Mouse (Mus musculus) midbrain, embryonic 14.5 days (tissue): ENCODE measurements around the gene Sult4a1. TPM values are rescaled to one million over a fixed set of nuclear protein-coding genes. Genes with fewer than 3 reads are reported as not detected.

Experiments
- ATAC-seq: fragments of 200-750 bp; cut with Nextera tagmentation; 2 replicates; pipeline ENCODE4 v1.8.0; 2017; ENCODE audit warnings: moderate number of reproducible peaks, moderate library complexity; ENCODE audit not compliant: low FRiP score, low TSS enrichment
- DNase-seq: peaks from one replicate; pipeline ENCODE4 v3.0.0-alpha.2; 2015
- H3K27ac ChIP-seq: fragments of 300-500 bp; sonication (generic); replicated peaks from 2 replicates; pipeline ENCODE4 v1.5.1; 2014; ENCODE audit warnings: mild to moderate bottlenecking, low read depth, low read length, moderate library complexity
- H3K27me3 ChIP-seq: fragments of 300-500 bp; sonication (generic); 2 replicates; pipeline ENCODE4 v1.6.1; 2014; ENCODE audit warnings: low read length, control low read depth, mixed read lengths; ENCODE audit not compliant: control insufficient read depth, insufficient read depth
- H3K36me3 ChIP-seq: fragments of 300-500 bp; sonication (generic); 2 replicates; pipeline ENCODE4 v1.6.1; 2014; ENCODE audit warnings: low read length, control low read depth; ENCODE audit not compliant: control insufficient read depth, insufficient read depth
- H3K4me1 ChIP-seq: fragments of 300-500 bp; sonication (generic); 2 replicates; pipeline ENCODE4 v1.6.1; 2014; ENCODE audit warnings: mild to moderate bottlenecking, antibody characterized with exemption, low read length, control low read depth; ENCODE audit not compliant: control insufficient read depth, insufficient read depth
- H3K4me2 ChIP-seq: fragments of 300-500 bp; sonication (generic); 2 replicates; pipeline ENCODE4 v1.6.1; 2014; ENCODE audit warnings: mild to moderate bottlenecking, low read length, moderate library complexity
- H3K4me3 ChIP-seq: fragments of 300-500 bp; sonication (generic); replicated peaks from 2 replicates; pipeline ENCODE4 v1.5.1; 2014; ENCODE audit warnings: low read depth, low read length
- H3K9ac ChIP-seq: fragments of 300-500 bp; sonication (generic); replicated peaks from 2 replicates; pipeline ENCODE4 v1.6.1; 2014; ENCODE audit warnings: mild to moderate bottlenecking, low read length, moderate library complexity
- H3K9me3 ChIP-seq: fragments of 300-500 bp; sonication (generic); 2 replicates; pipeline ENCODE4 v1.6.1; 2016; ENCODE audit warnings: low read length, control low read depth, mixed read lengths; ENCODE audit not compliant: control insufficient read depth
- WGBS: fragments of 180-500 bp; shearing (Covaris S2); extraction: QIAGEN DNeasy Blood & Tissue Kit; methylation state at CpG from one replicate; pipeline ENCODE4 v1.1.7; 2014; 5-methylcytosine and 5-hydroxymethylcytosine counted together
- polyA plus RNA-seq: library from polyadenylated mRNA; unstranded; fragments of >200 nt; fragmentation: Nextera tagmentation; extraction: Ambion mirVana; gene quantifications from 2 replicates; pipeline ENCODE4 v1.2.1, GENCODE M21; 2014

The Sult4a1 gene
- polyA plus RNA-seq, 1 experiment from 2014 or later = 42.5 TPM

DNA sequence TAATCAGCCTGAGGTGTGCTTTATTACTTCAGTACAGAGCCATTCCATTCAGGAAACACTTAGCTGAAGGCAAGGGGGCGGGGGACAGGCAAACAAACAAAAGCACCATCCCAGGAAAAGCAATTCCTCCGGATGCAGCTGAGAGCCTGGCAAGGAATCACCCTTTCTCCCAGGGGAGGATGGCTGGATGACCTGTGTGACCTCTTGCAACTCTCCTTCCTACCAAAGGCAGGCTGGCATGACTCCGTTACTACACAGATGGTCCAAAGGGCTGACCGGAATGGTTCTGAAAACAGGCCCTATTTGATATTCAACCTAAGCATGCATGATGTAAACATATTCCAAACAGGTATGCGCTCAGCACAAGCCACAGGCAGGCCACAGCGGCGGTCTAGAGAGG, 56.0 kb downstream of the Sult4a1 start:
- 68% methylated on average over 7 of the region's 7 CpGs for WGBS
- ATAC-seq (no peak), DNase-seq (no peak)
- H3K9ac ChIP-seq = no peak overlapping the region
- no peak overlapping the region for H3K27ac ChIP-seq
- H3K9me3 ChIP-seq = no peaks in the 10 kb centered on the region
- H3K4me2 ChIP-seq = no peak overlapping the region
- no peaks in the 10 kb centered on the region for H3K4me1 ChIP-seq
- no peak overlapping the region for H3K4me3 ChIP-seq
- no peaks in the 10 kb centered on the region for H3K36me3 ChIP-seq
- H3K27me3 ChIP-seq = no peaks in the 10 kb centered on the region

DNA sequence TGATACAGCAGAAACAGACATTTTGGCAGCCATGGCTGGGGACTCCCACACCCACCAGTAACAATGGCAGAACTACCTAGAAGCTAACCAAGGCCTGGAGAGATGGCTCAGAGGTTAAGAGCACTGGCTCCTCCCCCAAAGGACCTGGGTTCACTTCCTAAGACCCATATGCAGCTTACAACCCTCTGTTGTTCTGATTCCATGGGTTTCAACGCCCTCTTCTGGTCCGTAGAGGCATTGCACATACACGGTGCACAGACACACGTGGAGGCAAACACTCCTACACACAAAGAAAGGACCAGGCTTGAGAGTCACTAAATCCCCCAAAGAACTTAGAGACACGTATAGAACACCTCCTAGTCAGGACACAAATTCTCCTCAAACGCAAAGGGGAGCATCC, 60.0 kb downstream of the Sult4a1 start:
- Histone ChIP-seq H3K4me3 (no peak overlapping the region), H3K4me1 (no peaks in the 10 kb centered on the region), H3K27ac (no peak overlapping the region), H3K27me3 (no peaks in the 10 kb centered on the region), H3K9ac (no peak overlapping the region), H3K4me2 (no peak overlapping the region), H3K36me3 (no peaks in the 10 kb centered on the region), H3K9me3 (no peaks in the 10 kb centered on the region)
- ATAC-seq (no peak), DNase-seq (no peak)
- WGBS = 93% methylated on average over 6 of the region's 6 CpGs

DNA sequence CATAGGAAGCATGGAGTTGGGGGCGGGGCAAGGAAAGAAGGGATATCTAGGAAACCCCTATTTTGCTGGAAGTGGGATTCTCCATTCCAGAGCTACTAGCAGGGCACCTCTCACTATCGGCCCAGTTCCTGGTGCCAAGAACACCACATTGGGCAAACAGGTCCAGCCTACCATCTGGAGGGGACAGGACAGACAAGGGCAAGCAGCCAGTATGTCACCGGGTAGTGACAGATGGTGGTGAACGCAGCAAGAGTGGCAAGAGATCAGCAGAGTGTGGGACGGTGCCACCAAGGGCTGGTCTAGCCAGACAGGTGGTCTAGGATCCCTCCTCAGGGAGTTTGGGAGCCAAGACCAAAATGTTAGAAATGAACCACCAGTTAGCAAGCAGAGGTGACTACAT, 68.5 kb downstream of the Sult4a1 start:
- no peak for ATAC-seq
- no peak overlapping the region for H3K4me2 ChIP-seq
- no peaks in the 10 kb centered on the region for H3K27me3 ChIP-seq
- H3K9me3 ChIP-seq = no peaks in the 10 kb centered on the region
- no peak overlapping the region for H3K9ac ChIP-seq
- H3K36me3 ChIP-seq = no peaks in the 10 kb centered on the region
- H3K27ac ChIP-seq = no peak overlapping the region
- WGBS = 91% methylated on average over 5 of the region's 5 CpGs
- H3K4me3 ChIP-seq = no peak overlapping the region
- no peak for DNase-seq
- H3K4me1 ChIP-seq = no peaks in the 10 kb centered on the region

Other genes with a start within 250 kb of the Sult4a1 start
- 0.15 and 0.22 TPM in 2 replicates for gene Efcab6, start 40.4 kb downstream of the Sult4a1 start, polyA plus RNA-seq
- gene Pnpla5, start 17.4 kb upstream of the Sult4a1 start, polyA plus RNA-seq = not detected in 2 replicates
- gene Pnpla3, start 62.1 kb upstream of the Sult4a1 start, polyA plus RNA-seq = 3.3 and 4.5 TPM in 2 replicates
- gene Samm50, start 86.5 kb upstream of the Sult4a1 start, polyA plus RNA-seq = 54.2 and 70.8 TPM in 2 replicates
- gene Parvb, start 126.3 kb upstream of the Sult4a1 start, polyA plus RNA-seq = 4.4 and 4.9 TPM in 2 replicates
- gene Parvg, start 218.3 kb upstream of the Sult4a1 start, polyA plus RNA-seq = 0.72 TPM in 2 replicates